Mouse (Mus musculus) layer of hippocampus, adult 11-12 months (tissue): ENCODE data around the gene 6820408C15Rik.

Experiments used
- DNase-seq: peaks from one replicate; pipeline ENCODE4 v3.0.0; 2022; ENCODE audit warnings: low spot score

Gene 6820408C15Rik

DNA sequence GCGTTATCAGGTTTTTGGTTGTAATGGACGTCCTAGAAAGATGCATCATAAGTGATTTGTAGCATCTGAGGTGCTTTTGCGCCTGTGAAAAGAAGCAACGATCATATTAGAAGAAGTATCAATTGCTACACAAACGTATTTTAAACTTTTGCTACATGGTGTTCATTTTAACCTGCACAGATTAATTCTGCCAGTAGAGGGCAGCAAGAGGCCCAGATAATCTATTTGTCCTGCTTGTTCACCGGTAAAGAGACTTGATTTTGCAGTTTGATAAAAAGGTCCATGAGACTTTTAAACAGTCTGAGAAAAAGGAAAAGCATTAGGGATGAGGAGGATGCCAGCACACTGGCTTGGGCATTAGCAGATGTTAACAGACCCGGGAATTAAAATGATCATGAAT is 55.6 kb downstream of the 6820408C15Rik start:
- peak; percentile 74 for DNase-seq

DNA sequence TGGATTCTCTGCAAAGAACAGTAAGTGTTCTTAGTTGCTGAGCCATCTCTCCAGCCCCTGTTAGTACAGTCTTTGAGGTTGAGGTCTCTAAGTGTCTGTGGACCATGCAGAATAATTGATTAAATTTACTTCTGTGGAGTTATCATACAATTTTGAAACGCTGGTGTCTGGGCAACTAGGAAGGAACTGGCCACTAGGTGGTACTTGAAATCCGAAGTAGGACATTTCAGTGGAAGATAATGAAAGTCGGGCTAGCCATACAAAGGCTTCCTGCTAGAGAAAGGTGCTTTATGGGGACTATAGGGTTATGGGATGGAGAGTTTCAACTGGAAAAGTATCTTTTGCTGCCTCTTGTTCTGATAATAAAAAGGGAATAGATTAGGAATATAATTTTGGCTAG is 57.0 kb downstream of the 6820408C15Rik start:
- no peak for DNase-seq

DNA sequence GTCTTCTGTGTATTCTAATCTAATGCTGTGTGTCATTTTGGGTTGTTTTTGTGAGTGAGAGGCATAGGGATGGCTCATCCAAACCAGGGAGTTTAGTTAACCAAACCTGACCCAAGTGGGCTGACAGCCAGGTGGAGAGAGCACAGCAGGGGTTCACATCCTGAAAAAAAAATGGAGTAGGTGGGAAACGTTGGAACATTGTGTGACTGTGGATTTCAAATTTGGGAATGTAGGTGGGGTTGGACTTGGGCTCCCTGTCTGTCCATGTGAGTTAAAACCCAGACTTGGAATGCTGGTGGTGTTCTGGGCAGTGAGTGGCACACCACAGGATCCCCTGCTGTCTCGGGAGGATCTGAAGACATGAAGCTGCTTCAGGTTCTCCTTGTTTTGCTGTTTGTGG is 61.4 kb downstream of the 6820408C15Rik start, which contains the start of gene Defb20:
Defb20 (plus strand) TSS at position 301 of the 400 bp plus-strand sequence.
- DNase-seq: no peak

DNA sequence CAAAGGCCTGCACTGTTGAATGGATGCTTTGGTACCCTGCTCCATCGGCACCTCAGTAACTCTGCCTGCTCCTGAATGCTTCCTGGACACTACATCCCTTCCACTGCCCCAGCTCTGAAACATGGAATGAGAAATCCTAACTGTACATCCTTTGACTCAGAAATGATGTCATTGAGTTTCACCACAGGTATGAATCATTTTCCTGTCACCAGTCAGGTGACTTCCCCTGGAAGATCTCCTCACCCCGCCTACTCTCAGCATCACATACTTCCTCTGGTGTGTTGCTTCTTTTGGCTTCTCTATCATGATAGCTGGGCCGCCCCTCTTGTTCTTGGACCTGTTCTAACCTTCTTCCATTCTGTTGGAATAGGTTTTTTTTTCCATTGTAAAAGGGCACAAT is 65.5 kb downstream of the 6820408C15Rik start:
- DNase-seq: no peak

DNA sequence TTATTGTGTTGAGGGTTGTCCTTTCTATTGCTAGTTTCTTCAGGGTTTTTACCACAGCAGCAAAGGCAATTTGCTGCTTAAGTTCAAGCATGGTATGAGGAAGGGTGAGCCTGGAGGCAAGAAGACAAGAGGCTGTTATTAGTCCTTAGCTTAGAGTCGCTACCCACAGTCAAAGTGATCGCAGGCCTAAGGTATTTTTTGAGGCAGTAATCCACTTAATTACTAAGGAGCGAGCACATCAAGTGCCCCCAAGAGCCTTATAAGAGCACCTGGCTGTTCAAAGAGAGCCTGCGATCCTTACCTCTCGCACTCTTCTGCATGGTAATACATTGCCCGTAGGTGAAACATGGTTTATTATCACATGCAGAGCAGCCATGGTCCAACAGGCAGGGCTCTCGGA is 66.3 kb downstream of the 6820408C15Rik start:
- no peak for DNase-seq

DNA sequence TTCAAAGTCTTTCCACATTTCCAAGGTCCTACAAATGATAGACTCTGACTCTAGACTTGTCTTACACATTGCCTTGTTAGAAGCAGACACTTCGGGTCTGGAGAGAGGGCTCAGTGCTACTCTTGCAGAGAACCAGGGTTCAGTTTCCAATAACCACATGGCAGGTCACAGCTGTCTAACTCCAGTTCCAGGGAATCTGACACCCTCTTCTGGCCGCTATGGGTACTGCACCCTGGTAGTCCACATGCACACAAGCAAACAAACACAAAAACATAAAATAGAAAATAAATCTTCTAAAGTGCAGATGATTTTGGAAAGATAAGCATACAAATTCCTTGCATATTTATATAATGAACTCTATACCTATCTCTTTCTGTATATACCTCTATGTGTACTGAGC is 71.6 kb downstream of the 6820408C15Rik start:
- DNase-seq: no peak

DNA sequence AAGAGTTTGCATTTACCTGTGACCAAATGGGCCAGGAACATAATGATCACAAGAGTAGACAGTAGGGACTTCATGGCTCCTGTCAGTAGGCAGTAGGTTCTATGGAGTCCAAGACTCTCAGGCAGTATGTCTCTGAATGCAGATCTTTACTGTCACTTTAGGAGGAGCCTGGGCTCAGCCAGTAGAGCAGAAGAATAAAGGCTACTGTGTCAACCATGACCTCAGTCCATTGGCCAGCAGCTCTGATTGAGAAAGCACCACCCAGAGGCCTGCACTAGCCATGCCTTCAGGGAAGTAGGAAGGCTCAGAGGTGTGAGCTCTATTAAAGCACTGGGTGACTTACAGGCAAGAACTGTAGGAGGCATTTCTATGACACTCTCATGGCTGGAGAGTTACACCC is 74.7 kb downstream of the 6820408C15Rik start, which contains the start of gene Defb22:
Defb22 (minus strand) TSS at position 101 of the 400 bp plus-strand sequence.
- DNase-seq: no peak

DNA sequence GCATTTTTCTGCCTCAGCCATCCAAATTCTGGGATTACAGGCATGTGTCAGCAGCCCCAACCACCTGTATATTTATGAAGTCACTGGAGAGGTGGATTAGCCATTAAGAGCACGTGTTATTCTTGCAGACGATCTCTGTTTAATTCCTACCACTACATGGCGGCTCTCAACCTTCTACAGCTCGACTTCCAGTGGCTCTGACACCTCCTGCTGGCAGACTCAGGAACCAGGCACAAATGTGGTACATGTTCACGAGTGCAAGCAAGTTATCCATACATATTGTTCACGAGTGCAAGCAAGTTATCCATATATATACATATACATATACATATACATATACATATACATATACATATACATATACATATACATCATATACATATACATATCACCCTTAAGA is 77.8 kb downstream of the 6820408C15Rik start:
- DNase-seq: no peak
